Mouse (Mus musculus) brain, embryonic 14.5 days (tissue): ENCODE results near the gene Psmb3. TPM values are rescaled to one million over a fixed set of nuclear protein-coding genes. Genes with fewer than 3 reads are reported as not detected.

Experiments used
- DNase-seq: peaks from one replicate; pipeline ENCODE4 v3.0.0-alpha.2; 2011; ENCODE audit warnings: low read depth
- CTCF ChIP-seq: fragments of 200-500 bp; IDR thresholded peaks from 2 replicates; pipeline ENCODE4 v1.5.1; 2012; ENCODE audit warnings: inconsistent platforms, mild to moderate bottlenecking, moderate library complexity, borderline replicate concordance; ENCODE audit not compliant: insufficient read depth, insufficient read length; ENCODE audit errors: extremely low read depth
- POLR2A ChIP-seq: fragments of 200-500 bp; IDR thresholded peaks from 2 replicates; pipeline ENCODE4 v1.6.1; 2012; ENCODE audit warnings: mild to moderate bottlenecking, inconsistent platforms, borderline replicate concordance; ENCODE audit not compliant: poor library complexity, insufficient read depth, insufficient read length, severe bottlenecking; ENCODE audit errors: extremely low read depth
- polyA plus RNA-seq: library from polyadenylated mRNA; depleted of rRNA; stranded (reverse); fragments of >200 nt; gene quantifications from 2 replicates; pipeline ENCODE4 v1.2.3, GENCODE M21; 2012

The Psmb3 gene
- polyA plus RNA-seq, 1 experiment, result 356 TPM

GRCm38 (mm10) chr11:97736645-97737044 is 33.4 kb downstream of the Psmb3 start:
- TF ChIP-seq CTCF (no peak), POLR2A (no peak)
- DNase-seq, result no peak

GRCm38 (mm10) chr11:97737600-97737999 is 34.4 kb downstream of the Psmb3 start:
- no peak for TF ChIP-seq POLR2A
- TF ChIP-seq CTCF, result no peak
- DNase-seq, result peak; percentile 13

- DNase-seq, result peak; percentile 11
- TF ChIP-seq POLR2A (no peak), CTCF (peak; percentile 37; the same call in 1 of the 2 replicates)
Observed at GRCm38 (mm10) chr11:97738703-97739102, 35.5 kb downstream of the Psmb3 start.

GRCm38 (mm10) chr11:97739155-97739554 is 36.0 kb downstream of the Psmb3 start:
- TF ChIP-seq CTCF (peak; percentile 30; the same call in 1 of the 2 replicates), POLR2A (no peak)
- no peak for DNase-seq

GRCm38 (mm10) chr11:97740190-97740589 is 37.0 kb downstream of the Psmb3 start:
- peak; percentile 38 for DNase-seq
- TF ChIP-seq CTCF, result no peak
- no peak for TF ChIP-seq POLR2A

GRCm38 (mm10) chr11:97742157-97742556 is 39.0 kb downstream of the Psmb3 start:
- no peak for TF ChIP-seq POLR2A
- no peak for TF ChIP-seq CTCF
- DNase-seq, result no peak

GRCm38 (mm10) chr11:97742591-97742990 is 39.4 kb downstream of the Psmb3 start:
- TF ChIP-seq CTCF (no peak), POLR2A (no peak)

GRCm38 (mm10) chr11:97743423-97743822 is 40.2 kb downstream of the Psmb3 start:
- no peak for DNase-seq
- TF ChIP-seq CTCF (no peak), POLR2A (no peak)

More at GRCm38 (mm10) chr11:97742591-97742990, 39.4 kb downstream of the Psmb3 start:
- DNase-seq, result peak; percentile 8

- DNase-seq, result no peak
- TF ChIP-seq CTCF, result no peak
- peak; percentile 29; the same call in 1 of the 2 replicates for TF ChIP-seq POLR2A
Observed at GRCm38 (mm10) chr11:97744063-97744717, 41.0 kb downstream of the Psmb3 start, which contains the start of gene Pip4k2b. TSS of gene Pip4k2b (minus strand) at chr11:97744704.

- peak; percentile 100 for DNase-seq
- TF ChIP-seq POLR2A (no peak), CTCF (no peak)
Observed at GRCm38 (mm10) chr11:97744718-97745330, 41.6 kb downstream of the Psmb3 start.

- DNase-seq, result no peak
- TF ChIP-seq POLR2A, result no peak
Observed at GRCm38 (mm10) chr11:97745331-97745721, 42.1 kb downstream of the Psmb3 start.

GRCm38 (mm10) chr11:97747773-97748172 is 44.6 kb downstream of the Psmb3 start:
- no peak for DNase-seq
- TF ChIP-seq CTCF, result no peak
- no peak for TF ChIP-seq POLR2A
